Mouse (Mus musculus): Measurements from ENCODE around the gene Prcd.
"Not testable (repeated sequence)": the region's sequence is repeated elsewhere in the genome, so short reads cannot be mapped to it uniquely, and the experiment has no call there.

The Prcd gene

GRCm38 (mm10) chr11:116649711-116650337 is 3.5 kb upstream of the Prcd start:
- DNase-seq = no peak

DNA sequence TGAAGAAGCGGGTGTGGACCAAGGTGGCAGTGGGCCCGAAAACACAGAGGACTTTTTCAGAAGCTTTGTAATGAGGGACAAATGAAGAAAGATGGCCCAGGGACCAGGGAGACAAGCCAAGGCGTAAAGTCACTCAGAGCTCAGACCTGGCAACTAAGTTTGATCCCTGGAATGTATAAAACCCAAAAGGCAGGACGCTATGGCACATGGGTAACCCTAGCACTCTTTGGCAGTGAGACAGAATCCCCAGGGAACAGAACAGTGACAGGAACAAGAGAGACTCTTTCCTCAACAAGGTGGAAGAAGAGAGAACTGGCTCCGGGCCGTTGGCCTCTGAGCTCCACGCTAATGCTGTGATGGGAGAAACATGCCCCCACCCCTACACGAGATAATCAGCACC is 2.5 kb upstream of the Prcd start:
- DNase-seq = no peak

DNA sequence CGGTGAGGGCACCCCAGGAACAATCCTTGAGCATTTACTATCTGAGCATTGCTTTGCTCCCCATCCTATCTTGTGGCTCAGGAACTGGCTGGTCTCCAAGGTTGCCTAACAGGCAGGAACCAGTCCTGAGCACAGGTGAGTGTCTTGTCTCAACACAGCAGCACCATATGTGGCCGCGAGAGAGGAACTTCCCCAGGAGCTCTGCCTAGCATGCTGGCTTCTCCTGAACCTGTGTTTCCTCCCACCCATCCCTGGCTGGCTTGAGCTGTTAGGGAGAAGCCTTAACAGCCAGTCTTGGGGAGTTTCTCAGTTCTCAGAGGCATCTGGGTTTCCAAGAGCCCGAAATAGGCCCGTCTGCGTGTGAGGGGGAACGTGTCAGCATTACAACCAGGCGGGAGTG is 2.0 kb upstream of the Prcd start:
- no peak for DNase-seq

- DNase-seq = no peak
Measured at GRCm38 (mm10) chr11:116652330-116653098, 820 bp upstream of the Prcd start.

GRCm38 (mm10) chr11:116653709-116654221 is 431 bp downstream of the Prcd start:
- no peak for DNase-seq

GRCm38 (mm10) chr11:116654255-116654821 is 1.0 kb downstream of the Prcd start, which contains the start of gene Cygb:
Cygb (minus strand) TSS chr11:116654313.
- no peak for DNase-seq

DNA sequence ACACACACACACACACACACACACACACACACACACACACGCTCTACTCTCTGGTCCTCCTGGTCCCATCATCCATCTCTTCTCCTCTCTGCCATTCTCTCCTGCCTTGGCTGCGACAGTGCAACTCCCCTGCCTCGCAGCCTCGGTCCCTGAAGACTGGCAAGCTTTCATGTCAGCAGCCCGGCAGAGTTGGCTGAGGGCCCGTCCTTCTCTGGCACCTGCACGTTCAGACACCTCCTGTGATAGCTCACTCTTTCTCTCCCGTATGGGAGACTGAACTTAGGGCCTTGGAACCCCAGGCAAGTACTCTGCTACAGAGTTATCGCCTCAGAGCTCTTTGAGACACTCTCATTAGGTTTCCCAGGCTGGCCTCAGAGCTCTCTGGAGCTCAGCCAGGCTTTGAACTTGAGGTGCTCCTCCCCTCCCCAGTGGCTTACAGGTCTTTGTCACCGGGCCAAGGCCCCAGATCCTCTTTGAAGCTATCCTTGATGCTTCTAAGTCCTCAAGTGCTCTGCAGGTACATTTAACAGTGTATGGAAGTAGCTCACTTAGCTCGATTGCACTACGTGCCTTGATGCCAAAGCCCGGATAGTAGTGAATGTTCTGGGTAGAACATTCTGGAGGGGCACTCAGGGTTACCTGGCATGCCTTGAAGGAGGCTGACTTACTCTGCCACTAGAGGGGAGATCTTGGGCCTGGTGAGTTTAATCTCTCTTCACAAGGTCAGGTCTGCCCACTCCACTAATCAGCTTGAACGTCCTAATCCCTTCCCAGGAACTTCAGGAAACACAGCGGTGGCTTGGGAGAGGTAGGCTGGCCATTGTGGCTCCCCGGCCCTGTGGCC is 3.2 kb downstream of the Prcd start:
- no peak for DNase-seq

GRCm38 (mm10) chr11:116657311-116658223 is 4.2 kb downstream of the Prcd start:
- peak; percentile 94 for DNase-seq

DNA sequence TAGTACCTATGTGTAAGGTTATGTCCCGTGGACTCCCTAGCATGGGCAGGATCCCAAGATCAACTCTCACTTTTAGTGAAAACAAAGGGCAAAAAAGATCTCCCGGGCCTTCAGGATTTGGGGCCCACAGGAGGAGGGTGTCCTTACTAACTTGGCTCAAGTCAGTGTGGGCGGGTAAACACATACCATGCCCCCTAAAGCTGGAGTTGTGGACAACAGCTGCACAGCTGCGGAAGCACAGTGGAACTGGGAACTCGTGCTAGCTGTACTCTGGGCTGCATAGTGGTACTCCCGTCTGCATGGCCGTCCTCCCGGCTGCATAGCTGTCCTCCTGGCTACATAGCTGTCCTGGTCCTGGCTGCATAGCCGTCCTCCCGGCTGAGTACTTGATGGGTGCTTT is 4.9 kb downstream of the Prcd start:
- no peak for DNase-seq

DNA sequence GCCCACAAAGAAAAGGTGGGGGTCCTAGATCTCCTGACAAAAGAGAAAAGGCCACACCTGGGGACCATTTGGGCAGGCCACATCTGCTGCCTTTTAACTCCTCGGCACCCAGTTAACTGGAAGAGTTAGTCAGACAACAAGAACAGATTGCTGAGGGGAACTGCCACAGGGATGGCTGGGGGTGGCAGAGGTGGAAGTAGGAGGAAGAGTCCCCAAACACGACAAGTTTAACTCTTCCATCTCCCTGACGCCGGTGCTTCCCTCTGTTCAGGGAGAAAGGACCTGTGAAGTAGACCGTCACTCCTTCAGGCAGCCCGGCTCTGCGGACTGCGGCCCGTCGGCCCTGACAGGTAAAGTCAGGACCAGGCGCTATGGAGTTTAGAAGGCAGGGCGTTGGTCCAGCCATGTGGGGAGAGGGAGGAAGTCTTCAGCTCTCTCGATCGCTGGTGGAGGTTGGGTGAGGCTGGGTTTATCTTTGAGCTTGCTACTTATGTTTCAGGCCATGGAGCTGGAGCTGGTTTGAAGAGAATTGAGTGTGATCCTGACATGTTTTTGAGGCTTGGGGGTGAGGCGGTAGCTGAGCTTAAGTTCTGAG is 5.8 kb downstream of the Prcd start:
- DNase-seq = no peak

DNA sequence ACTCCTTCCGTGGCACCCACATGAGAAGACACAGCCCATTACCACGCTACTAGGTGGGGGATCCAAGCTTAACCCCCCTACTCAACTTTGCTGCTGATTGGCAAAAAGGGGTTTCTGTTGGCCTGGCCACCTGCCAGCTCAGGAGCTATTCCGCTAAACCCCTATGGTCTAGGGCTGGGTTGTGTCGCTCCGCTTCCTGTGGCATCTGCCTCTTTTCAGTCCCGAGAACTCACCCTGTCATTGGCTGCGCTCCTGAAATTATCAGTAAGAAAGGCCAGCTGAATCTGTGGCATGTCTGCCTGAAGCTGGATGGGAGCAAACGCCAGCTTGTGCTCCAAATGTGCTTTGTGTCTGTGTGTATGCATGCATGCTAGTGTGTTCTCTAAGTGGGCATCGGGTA is 6.8 kb downstream of the Prcd start:
- DNase-seq = no peak

DNA sequence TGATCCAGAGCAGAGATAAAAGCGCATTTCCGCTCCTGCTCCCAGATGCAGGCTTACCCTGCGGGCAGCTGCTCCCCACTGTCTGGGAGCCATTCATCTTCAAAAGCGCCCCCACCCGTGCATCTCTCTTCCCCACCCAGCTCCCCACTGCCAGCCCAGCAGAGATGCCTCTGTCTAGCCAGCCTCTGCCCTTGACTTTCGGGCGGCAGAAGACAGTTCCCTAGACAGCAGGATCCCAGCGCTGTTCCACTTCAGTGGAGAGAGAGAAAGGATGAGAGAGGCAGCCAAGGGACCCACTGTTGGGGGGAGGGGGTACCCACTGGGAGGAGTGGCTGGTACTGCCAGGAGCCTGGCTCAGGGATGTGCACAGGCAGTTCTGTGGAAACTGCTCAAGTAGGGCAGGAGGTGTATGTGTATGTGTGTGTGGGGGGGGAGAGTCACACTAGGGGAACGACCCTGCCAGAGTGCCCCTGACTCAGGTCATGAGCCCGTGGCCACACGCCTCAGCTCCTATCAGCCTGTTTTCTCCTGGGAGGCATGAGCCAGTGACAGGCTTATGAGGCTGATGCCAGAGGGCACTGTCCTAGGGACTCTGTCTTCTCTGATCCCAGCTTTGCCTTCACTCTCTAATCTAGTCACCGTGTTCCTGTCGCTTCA is 8.1 kb downstream of the Prcd start:
- DNase-seq = no peak

DNA sequence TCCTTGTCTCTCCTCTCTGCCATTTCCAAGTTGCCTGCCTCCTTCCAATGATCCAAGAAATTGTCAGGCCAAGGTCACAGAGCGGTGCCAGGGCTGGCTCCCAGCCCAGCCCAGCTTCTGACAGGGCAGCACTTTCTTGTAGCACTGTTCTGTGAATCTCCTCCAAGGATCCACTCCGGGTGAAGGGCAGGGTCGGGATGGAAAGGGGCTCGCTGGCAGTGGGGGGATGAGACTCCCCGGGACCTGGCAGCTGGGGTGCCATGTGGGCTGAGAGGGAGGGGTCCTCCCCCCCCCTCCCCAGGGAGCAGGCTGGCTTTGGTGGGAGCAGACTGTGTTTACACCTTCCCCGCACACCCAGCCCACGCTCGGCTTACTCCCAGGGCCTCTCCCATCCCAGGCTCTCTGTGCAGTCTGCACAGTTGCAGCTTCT is 8.6 kb downstream of the Prcd start:
- peak; percentile 72 for DNase-seq

DNA sequence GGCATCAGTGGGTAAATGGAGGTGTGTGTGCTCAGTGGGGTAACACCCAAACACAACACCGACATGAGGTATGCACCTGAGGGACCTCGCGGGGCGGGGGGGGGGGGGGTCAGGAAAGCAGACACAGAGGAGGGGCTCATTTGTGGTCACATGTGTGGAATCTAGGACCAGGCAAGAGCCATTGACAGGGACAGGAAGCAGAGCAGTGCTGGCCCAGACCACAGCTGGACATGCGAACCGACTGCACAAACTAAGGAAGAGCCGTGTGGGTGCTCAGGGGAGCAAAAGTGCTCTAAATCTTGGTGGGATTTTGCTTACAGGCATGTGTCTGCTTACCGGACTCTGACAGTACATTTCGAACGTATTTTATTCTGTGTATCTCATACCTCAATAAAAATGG is 12.0 kb downstream of the Prcd start:
- no peak for DNase-seq

DNA sequence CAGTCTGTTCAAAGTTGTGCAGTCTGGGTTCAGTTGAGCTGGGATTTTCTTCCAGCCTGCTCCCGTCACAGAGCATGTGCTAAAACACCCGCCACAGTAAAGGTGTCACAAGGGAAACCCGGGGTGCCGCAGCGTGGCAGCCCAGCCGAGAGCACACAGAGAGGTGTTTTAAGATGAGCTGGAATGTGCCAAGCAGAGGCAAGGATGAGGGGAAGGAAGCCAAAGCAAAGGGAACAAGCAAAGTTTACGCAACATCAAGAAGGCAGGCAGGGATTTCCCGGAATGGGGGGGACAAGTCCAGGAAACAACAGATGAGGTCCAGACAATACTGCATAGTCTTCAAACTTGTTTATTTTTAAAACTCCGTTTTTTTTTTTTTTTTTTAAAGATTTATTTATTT is 13.2 kb downstream of the Prcd start:
- no peak for DNase-seq

- not testable (repeated sequence) for DNase-seq
Measured at GRCm38 (mm10) chr11:116667012-116667411, 13.7 kb downstream of the Prcd start.

- DNase-seq = no peak
Measured at GRCm38 (mm10) chr11:116667930-116668329, 14.6 kb downstream of the Prcd start.

DNA sequence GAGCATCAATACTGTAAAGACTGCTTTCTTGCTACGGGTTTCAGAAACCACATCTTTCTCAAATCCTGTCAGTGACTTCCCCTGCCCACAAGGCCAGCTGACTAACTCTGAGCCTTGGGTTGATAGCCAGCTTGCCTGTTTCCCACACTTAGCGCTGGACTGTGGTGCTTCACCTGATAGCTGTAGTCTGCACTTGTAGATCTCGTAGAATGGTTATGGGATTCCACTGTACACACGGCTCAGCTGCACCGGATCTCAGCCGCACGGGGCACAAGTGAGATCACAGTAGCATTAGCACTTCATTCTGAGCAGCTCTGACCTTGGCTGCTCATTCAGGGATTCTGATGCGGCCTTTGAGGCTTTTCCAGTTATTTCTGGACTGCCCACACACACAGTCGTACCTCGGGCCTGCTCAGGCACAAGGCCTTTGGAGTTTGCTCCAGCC is 15.1 kb downstream of the Prcd start:
- DNase-seq = peak; percentile 72

- peak; percentile 63 for DNase-seq
Measured at GRCm38 (mm10) chr11:116668839-116669238, 15.5 kb downstream of the Prcd start.

- DNase-seq = no peak
Measured at GRCm38 (mm10) chr11:116669316-116669715, 16.0 kb downstream of the Prcd start.
